Mouse (Mus musculus): ENCODE results near the gene Hivep3.
A peak's percentile ranks its signal among the peaks of the same experiment; 100 is the strongest.

The Hivep3 gene

DNA sequence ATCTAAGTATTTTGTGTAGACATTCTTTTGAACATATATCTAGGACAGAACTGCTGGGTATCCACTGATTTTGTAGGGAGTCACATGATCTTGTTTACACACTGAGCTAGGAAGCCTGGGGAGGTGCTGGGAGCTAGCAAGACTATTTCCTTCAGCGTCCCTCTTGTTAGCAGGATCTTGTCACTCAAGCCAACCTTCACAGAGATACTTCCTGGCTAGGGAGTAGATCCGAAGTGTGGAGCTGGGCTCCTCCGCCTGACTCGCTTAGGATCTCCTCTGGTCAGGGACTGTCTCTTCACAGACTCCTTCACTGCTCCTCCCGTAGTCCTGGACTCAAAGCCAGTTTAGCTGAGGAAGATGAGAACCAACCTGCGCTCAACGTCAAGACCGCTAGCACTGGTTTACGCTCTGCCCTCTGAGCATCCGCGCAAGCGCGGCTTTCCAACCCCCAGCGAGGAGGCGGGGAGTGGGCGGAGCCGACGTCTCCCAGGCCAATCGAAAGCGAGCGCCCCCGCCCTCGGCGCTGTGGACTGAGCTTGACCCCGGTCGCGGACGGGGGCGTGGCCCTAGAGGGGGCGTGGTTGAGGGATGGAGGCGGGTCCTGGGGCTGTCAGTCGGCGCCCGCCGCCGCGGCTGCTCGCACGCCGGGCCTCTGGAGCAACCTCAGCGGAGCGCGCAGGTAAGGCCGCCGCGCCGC is at the start of gene Hivep3:
Gene Hivep3, plus strand, starts transcription at position 601 of the 697 bp plus-strand sequence.
- DNase-seq (ENCODE audit: low spot score) = peak; percentile 99

DNA sequence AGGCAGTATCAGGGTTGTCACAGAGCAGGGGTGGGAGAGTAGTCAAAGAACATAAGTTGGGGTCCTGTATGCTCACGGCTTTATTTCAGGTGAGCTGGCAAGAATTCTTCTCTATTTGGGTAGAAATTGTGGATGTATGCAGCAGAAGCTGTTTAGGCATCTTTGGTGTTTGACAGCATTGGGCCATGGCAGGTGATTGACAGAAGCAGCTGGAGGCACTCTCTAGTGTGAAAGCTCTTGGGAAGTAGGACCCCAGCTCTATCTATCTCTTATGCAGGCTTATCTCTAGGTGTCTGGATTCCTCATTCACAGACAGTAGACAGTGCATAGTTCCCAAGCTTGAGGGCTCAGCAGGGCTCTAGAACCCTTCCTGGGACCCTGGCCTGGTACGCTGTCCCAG is 47.8 kb upstream of the Hivep3 start:
- DNase-seq (ENCODE audit: low spot score) = no peak

DNA sequence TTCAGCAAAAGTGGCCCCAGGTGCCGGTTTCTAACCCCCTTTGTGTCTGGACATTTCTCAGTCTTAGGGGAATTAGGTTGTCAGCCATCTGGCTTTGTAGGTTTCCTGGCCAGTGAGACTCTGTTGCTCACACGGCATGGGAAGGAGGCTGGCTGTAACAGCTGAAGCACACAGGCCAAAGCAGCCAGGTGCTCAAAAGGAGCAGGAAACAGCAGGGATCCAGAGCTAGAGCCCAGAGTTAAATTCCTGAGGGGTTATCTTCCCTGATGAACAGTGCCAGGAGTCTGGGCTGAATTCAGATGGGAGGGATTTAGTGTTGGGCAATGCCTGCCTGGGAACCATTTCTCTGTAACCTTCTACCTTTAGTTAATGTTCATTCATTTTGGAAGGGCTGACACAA is 35.2 kb upstream of the Hivep3 start:
- no peak for DNase-seq (ENCODE audit: low spot score)

DNA sequence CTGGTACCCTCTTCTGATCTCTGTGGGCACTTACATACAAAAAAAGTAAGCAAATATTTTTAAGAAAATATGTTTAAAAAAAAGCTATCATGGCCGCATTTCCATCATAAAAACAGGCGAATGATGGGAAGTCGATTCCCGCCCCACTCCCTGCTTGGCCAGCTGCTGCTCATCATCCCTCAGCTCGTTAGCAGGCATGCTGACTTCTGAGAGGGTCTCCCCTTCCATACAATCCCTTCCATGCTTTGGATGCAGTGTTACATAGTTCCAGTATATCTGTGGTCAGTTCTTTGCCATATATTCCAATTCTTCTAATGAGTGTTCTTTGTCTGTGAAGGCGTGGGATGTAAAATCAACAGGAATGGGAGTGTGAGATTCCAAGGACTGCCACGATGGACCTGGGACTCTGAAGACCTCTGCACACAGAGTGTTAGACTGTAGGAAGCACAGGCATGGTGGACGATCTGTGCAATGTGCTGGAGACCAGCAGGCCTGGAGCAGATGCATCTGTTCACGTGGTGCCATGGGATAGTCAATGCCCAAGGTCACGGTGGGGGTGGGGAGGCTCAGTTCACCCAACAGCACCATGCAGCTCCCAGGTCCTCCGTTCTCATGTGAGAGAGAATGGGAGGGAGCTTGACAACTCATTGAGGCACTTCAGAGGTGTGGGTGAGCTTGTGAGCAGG is 32.2 kb upstream of the Hivep3 start:
- DNase-seq (ENCODE audit: low spot score) = no peak

DNA sequence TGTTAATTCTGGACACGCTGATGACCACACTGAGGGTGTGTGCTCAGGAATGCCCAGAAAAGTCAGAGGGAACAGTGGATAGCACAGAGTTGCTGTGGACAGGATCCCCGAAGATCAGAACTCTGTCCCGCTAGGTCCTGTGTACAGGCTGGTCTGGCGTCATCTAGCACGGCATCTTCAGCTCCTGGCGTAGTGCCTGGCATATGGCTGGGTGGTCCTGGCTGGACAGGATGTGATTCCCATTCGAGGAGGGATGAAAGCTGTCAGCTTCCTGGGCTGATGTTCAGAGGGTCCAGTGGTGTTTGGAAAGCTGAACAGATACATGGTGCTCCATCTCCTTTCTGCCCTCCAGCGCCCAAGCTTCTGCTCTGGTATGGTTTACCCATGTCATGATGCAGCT is 29.6 kb upstream of the Hivep3 start:
- DNase-seq (ENCODE audit: low spot score) = no peak

DNA sequence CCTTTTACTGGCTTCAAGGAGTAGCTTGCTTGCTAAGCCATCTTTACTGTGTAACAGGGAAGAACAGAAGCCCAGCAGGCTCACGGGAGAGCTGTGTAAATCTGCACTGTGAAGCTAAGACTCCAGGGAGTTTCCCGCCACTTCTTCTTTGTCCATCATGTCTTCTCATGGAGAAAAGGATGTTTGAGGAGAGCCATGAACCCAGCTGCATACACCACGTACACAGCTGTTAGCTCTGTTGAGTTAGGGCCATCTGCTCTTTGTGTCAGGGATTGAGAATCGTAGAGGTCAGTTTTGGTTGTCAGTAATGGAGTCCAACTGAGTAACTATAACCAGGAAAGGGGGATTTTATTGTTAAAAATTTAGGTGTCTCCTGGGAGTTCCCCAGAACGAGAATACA is 26.3 kb upstream of the Hivep3 start:
- DNase-seq (ENCODE audit: low spot score) = no peak

DNA sequence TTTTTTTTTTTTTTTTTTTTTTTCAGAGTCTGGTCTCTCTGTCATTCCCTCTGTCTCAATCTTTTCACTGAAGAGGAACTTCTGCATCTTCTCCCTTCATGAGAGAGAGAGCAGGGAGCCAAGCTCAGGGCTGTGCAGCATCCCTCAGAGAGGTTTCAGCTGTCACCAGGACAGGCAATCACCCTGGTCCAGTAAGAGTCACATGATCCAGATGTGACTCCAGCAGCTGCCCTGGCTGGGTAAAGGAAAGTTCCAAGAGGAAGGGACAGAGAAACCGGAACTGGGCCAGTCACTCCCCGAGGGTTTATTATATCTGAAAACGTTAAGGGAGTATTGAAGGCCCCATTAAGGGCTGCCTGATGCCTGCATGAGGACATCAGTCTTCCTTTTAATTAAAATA is 25.8 kb upstream of the Hivep3 start:
- no peak for DNase-seq (ENCODE audit: low spot score)

DNA sequence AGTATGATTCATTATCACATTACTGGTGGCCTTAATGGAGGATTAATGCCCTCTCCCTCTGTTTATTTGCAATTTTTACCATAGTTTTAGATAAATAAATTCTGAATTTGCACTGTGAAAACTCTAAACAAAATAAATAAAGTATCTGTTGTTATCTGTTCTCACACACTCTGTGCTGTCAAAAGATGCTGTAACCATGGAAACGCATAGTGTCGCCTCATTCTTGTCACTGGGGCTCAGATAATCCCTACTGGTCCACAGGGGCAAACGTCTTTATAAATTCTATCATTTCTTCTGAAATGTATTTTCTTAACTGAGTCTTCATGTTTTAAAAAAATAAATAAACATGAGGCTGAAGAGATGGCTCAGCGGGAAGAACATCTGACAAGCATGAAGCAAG is 23.4 kb upstream of the Hivep3 start:
- DNase-seq (ENCODE audit: low spot score) = no peak

DNA sequence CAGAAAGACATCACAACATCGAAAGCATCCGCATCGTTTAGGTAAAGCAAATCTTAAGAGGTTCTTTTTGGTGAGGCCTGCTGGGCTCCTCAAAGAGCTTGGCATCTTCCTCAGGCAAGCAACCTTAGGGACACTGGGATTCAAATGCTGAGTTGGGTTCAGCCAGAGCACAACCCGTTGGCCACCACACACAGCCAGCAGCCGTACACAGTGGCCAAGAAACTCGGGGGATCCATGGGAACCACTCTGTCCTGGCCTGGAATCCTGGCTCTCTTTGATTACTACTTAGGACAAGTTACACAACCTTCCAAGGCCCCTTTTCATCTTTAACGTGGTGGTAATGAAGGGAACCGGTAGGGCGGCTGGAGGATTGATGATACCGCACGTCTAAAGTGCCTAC is 16.1 kb upstream of the Hivep3 start:
- DNase-seq (ENCODE audit: low spot score) = no peak

DNA sequence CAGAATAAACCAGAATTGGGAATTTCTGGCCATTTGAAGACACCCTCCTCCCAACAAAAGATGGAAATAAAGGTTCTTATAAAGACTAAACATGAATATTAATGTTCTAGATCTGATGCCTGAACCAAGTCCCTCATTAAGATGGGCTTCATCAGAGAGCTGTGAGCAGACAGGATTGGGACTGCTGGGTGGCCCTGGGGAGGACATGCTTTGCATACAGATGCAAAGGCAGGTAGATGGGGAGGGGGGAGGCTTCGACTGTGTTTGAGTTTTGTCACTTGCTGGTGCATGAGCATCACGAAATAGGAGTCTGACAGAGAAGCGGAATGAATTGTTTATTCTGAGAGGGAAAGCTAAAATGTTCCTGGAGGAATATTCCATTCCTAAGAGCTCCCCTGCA is 12.1 kb upstream of the Hivep3 start:
- no peak for DNase-seq (ENCODE audit: low spot score)

DNA sequence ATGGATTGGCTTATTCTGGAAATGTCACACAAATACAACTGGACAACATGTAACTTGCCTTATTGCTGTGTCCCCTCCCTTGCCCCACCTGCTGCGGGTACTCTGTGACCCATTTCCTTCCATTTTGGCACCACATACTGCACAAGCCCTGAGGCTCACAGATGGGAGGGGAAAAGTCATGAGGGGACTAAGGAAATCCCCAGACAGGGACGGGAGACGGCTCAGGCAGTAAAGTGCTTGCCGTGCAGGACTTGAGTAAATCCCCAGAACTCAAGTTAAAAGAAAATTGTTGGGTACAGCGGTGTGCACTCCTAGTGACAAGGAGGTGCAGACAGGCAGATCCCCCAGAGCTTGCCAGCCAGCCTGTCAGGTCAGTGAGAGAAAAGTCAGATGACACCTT is 7.5 kb upstream of the Hivep3 start:
- no peak for DNase-seq (ENCODE audit: low spot score)

DNA sequence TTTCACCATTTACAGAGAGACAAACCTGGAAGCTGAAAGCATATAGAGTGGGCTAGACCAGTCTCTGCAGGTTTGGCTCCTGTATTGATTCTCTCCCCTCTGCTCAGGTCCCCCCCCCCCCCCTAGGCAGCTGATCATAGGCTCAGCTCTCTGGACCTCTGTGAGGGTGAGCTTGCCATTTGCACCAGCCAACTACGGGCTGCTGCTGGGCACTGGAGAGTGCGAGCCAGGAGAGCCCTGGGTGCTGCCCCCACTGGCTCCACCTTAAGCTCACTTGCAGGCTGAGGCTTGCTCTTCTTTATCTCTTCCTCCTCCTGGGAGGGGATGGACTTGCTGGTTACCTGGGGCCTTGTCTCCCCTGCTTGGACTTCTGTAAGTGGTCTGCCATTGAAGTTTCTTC is 5.7 kb upstream of the Hivep3 start:
- DNase-seq (ENCODE audit: low spot score) = no peak

DNA sequence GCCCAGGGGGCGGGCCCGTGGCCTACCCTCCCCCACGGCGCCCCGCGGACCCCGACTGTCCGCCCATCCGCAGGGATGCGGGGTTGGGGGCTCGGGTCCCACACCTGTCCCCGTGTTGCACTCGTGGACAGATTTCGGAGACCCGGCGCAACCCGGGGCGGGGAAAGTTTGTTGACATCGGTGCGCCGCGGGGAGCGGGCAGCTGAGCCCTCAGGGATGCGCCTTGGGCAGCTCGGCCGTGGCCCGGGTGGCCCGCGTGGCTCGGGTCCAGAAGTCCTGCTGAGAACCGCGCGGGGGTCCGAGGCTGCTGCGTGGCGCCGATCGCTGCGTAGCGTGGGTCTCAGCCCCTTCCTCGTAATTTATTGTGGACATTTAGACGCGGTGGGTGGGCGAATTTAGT is 358 bp downstream of the Hivep3 start:
- DNase-seq (ENCODE audit: low spot score) = no peak

DNA sequence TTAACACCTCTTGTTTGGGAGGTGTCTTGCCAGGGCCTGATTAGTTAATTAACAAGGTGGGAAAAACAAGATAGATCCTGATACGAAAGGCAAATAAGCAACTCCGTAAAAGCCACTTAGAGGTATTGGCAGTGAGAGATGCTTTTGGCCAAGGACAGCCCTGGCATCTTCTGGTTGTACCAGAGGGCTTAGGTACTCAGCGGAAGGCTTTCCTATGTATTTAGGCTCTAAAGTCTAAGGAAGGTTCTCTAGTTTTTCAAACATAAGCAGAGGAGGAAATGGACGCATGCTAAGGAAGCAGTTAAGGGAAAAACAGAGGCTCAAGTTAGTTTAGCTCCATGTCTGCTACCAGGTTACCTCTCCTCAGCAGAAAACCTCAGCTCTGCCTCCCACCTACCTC is 768 bp downstream of the Hivep3 start:
- DNase-seq (ENCODE audit: low spot score) = no peak

DNA sequence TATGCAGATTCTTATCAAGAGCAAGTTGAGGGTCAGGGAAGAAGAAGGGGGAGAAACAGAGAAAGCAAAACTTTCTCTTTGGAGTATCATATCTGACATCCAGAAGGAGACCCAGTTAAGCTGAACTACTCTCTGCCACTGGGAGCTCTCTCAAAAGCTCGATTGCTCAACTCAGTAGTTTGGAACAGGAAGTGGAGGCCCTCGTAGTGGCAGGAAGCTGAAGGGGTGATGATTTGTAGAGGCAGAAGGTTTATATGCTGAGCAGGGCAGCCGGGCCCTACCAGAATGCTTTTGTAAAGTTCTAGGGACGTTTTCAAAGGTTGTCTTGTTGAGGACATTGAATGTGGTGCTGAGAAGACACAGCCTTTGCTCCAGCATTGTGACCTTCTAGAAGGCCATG is 5.1 kb downstream of the Hivep3 start:
- DNase-seq (ENCODE audit: low spot score) = no peak

DNA sequence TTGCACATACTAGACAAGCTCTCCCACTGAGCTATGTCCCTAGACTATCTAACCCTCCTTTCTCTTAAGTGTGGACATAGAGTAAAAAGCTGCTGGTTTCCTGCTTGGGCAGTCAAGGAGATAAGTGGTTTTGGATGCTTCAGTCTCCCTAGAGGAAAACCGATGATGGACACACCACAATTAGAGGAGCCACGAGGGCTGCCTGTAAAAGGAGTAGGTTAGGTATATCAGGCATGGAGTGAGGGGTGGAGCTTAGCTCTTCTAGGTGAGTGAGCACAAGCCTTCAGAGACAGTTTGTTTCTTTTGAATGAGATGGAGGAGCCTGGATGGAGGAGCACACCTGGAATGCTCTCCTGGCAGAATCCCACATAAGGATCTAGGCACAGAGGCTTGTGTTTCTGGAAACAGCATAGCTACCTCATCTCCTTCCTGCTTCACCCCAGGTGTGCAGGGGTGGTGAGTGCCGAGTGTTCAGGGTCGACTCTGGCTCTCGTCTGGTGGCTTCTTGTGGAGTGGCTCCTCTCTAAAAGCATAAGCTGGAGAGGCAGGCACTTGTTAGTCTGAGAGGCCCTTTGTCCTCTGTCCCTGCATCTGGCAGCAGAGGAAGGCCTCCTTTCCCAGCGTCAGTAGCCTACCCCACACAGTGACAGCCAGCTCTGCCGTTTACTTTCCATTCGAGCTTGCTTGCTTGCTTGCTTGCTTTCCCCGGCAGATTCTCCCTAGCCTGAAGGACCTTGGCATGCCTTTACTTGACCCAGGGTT is 5.9 kb downstream of the Hivep3 start:
- DNase-seq (ENCODE audit: low spot score) = no peak

DNA sequence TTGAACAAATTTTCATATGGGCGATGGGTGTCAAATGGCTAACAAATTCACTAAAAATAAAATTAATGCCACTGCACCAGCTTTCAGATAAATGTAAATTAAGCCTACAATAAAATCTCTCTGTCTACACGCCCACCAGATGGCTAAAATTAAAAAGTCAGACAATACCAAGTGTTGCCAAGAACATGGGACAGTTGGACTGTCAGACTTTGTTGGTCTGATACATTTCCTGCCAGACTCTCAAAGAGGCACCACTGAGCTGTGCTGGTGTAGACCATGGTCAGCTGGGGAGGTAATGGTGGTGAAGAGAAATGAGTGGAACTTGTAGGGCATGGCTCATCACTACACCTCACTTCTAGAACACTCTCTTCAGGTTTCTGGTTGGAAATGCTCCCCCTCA is 14.8 kb downstream of the Hivep3 start:
- no peak for DNase-seq (ENCODE audit: low spot score)

DNA sequence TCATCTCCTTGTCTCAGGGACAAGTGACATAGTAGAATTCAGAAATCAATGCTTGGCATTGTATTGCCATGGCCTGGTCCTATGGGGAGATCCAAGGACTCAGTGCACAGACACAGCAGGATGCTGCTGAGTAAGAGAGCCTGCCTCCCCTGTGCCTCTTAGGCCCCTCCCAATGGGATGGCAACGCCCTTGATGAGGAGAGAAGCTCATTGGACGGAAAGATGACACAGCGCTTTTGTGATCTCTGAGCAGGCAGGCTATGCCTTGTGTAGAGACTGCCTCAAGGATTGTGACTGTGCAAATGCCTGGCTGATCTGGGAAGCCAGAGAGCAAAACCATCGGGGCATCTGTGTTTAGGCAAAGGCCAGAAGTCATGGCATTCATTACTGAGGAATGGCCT is 16.6 kb downstream of the Hivep3 start:
- no peak for DNase-seq (ENCODE audit: low spot score)

DNA sequence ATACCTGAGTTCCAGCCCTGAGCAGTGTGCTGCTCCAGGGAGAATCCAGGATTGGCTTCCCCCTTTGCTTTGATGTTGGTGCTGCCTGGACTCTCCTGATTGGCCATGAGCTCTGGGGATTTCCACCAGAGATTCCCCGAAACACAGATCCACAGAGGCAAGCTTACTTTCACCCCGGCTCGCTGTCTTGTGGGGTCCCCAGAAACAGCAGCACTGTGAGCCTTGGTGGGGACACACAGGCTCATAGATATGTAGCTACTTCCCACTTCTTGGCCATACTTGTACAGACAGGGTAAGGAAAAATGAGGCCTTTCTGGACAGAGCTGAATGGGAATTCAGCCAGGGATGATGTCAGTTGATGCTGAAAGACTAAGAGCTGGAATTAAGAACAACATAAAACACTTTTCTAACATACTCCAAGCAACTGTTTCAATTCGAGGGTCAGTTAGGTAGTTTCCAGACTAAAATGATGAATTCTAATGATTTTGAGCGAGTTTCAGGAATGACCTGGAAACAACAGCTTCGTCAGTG is 17.2 kb downstream of the Hivep3 start:
- no peak for DNase-seq (ENCODE audit: low spot score)

DNA sequence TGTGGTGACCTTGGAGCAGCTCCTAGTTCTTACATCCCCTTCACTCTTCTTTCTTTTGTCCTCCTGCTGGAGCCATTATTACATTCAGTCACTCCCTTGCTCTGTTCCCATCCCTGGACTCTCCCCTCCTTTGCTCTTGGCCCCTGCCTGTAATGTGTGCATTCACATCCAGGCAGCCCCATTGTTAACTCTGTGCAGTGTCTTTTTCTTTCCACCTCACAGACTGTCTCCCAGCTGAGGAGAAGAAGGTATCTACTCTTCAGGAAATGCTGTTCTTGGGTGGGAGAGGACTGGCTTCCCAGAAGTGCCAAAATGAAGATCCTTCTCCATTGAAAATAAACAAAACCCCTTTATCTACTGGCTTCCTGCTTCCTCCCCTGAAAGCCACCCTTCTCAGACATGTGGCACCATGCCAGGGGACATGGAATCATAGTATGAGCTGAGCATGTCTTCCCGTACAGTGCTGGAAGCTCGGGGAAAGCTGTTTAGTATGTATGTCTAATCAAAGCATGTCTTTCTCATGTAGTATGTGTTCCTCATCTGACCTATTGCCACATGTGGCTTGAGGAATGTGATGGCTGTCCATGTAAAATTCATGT is 17.9 kb downstream of the Hivep3 start:
- DNase-seq (ENCODE audit: low spot score) = no peak

DNA sequence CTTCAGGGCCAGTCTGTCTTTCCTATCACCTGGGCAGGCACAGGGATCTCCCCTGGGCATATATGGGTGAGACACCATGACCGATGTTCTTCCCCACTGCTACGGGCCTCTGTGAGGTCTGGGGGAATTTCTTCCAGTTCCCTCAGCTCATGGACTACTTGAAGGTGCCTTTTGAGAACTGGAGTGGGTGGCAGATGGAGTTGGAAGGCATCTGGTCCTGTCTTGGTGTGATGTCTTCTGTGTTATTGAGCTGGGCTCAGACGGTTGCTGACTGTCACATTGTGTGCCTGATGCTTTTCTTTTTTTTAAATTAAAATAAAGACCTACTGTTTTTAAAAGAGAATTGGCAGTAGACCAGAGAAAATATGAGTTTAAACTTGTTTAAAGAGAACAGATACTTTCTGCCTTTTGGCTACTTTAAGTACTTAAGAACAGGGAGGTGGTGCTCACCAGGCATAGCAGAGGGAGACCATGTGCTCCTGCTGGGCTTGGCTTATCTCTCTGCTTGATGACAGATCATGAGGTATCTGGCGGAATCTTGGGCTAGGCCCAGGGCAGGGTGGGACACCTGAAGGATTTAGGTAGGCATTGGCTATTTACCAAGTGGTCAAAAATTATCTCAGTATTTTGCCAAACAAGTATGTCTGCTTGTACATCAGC is 26.1 kb downstream of the Hivep3 start:
- no peak for DNase-seq (ENCODE audit: low spot score)

DNA sequence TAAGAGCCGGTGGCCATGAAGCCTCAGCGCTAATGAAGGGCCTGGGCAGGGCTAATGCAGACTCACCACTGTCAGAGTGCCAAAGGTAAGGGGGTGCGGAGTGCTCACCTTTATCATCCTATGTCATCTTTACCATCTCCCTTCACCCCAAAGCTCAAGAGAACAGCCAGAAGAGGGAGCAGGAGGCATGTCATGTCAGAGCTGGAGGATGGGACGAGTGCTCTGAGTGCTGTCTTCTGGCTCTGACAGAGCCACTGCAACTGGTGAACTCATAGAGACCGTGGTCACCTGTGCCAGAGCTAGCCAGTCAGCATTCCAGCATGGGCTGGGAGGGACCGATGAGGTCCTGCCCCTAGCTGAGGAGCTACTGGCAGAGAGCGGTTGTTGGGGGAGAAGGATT is 27.2 kb downstream of the Hivep3 start:
- DNase-seq (ENCODE audit: low spot score) = no peak
